Mouse (Mus musculus): Measurements from ENCODE around the gene B430218F22Rik.

DNA sequence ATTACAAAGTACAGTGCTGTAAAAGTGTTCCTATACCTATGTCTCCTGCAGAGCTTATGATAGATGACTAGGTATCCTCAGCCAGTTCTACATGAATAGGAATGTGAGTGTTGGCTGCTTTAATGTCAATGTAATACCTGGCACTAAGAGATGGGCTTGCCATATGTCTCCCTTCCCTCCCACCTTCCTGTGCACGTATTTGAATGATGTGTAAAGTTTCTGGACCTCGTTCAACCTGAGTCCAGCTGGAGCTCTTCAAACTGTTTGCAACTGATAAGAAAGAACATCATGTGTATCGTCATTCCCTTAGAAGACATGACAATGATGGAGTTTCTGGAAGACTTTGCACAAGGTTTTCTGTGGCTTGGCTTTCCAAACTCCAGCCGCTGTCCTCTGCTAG lies 13.6 kb upstream of the B430218F22Rik start:
- TF ChIP-seq POLR2A (IDR thresholded peaks at IDR 0.05; ENCODE audit: borderline replicate concordance, extremely low read depth, insufficient read depth, insufficient read length, poor library complexity, severe bottlenecking): no peak
- no peak for TF ChIP-seq CTCF (IDR thresholded peaks at IDR 0.05; ENCODE audit: borderline replicate concordance, extremely low read depth, insufficient read depth, insufficient read length)

Data from brain, embryonic 14.5 days (tissue).